Mouse (Mus musculus): ENCODE results near the gene Tcaim. TPM values are rescaled to one million over a fixed set of nuclear protein-coding genes. Genes with fewer than 3 reads are reported as not detected.

Tcaim gene
- total and polyA plus RNA-seq, 3 experiments, result 2.7 to 3.6 TPM; not detected in 1

GRCm38 (mm10) chr9:122829826-122830380 lies 24.6 kb downstream of the Tcaim start:
- H3K4me3 ChIP-seq (ENCODE audit: control insufficient read depth in 1 of 2, insufficient read depth in 1 of 2, low read depth in 2 of 2, low read length in 2 of 2), result no peak overlapping the region
- H3K27me3 ChIP-seq (ENCODE audit: control insufficient read depth in 1 of 2, insufficient read depth in 2 of 2, low read length in 2 of 2), result no peaks in the 10 kb centered on the region
- no peak for TF ChIP-seq E2F4 (IDR thresholded peaks at IDR 0.05; ENCODE audit: borderline replicate concordance, low read depth, low read length)
- no peak for TF ChIP-seq HCFC1 (IDR thresholded peaks at IDR 0.05; ENCODE audit: low read depth, low read length)
- TF ChIP-seq MAZ (IDR thresholded peaks at IDR 0.05; ENCODE audit: low read depth, low read length), result no peak
- no peak for TF ChIP-seq RCOR1 (IDR thresholded peaks at IDR 0.05; ENCODE audit: low read depth, low read length)
- no peak for TF ChIP-seq CHD2 (IDR thresholded peaks at IDR 0.05; ENCODE audit: low read length)
- no peak for DNase-seq (ENCODE audit: low read depth, low spot score)
- no peaks in the 10 kb centered on the region; a peak in 1 of 4 replicates for H3K36me3 ChIP-seq (ENCODE audit: control insufficient read depth in 1 of 2, insufficient read depth in 2 of 2, low read length in 2 of 2)
- no peaks in the 10 kb centered on the region for H3K79me2 ChIP-seq (ENCODE audit: control insufficient read depth, insufficient read depth, low read length, poor library complexity)
- no peaks in the 10 kb centered on the region for H3K4me1 ChIP-seq (ENCODE audit: control insufficient read depth in 1 of 2, insufficient read depth in 2 of 2, low read length in 2 of 2)
- no peak overlapping the region for H3K27ac ChIP-seq (ENCODE audit: control insufficient read depth, low read depth, low read length)
- H3K9ac ChIP-seq (ENCODE audit: control insufficient read depth, low read depth, low read length, poor library complexity, severe bottlenecking), result no peak overlapping the region
- H3K9me3 ChIP-seq (replicated peaks; ENCODE audit: insufficient read depth, low read length), result no peaks in the 10 kb centered on the region

GRCm38 (mm10) chr9:122836126-122836525 lies 30.8 kb downstream of the Tcaim start:
- TF ChIP-seq POLR2AphosphoS2 (IDR thresholded peaks at IDR 0.05; ENCODE audit: low read length) (no peak), MAZ (IDR thresholded peaks at IDR 0.05; ENCODE audit: low read depth, low read length) (no peak), ZKSCAN1 (IDR thresholded peaks at IDR 0.05; ENCODE audit: low read depth, low read length) (no peak), GABPA (IDR thresholded peaks at IDR 0.05; ENCODE audit: low read depth, low read length) (no peak), ZMIZ1 (IDR thresholded peaks at IDR 0.05; ENCODE audit: low read depth, low read length) (no peak), GATA1 (IDR thresholded peaks at IDR 0.05; ENCODE audit: low read depth, low read length) (no peak), MAFK (IDR thresholded peaks at IDR 0.05; ENCODE audit: borderline replicate concordance, low read depth, low read length) (no peak), UBTF (IDR thresholded peaks at IDR 0.05; ENCODE audit: borderline replicate concordance, insufficient read depth, low read depth, low read length) (no peak), CTCF (IDR thresholded peaks at IDR 0.05 in 2 of 3, conservative IDR thresholded peaks at IDR 0.05 in 1 of 3; ENCODE audit: control insufficient read depth in 1 of 3, insufficient read depth in 1 of 3, low read depth in 2 of 3, low read length in 3 of 3, poor library complexity in 1 of 3, severe bottlenecking in 1 of 3) (no peak), TAL1 (IDR thresholded peaks at IDR 0.05; ENCODE audit: low read length) (no peak), TBP (IDR thresholded peaks at IDR 0.05; ENCODE audit: low read depth, low read length) (no peak), SMC3 (IDR thresholded peaks at IDR 0.05; ENCODE audit: low read depth, low read length) (no peak), BHLHE40 (IDR thresholded peaks at IDR 0.05; ENCODE audit: borderline replicate concordance, low read depth, low read length) (no peak), JUND (IDR thresholded peaks at IDR 0.05; ENCODE audit: low read depth, low read length) (no peak), E2F4 (IDR thresholded peaks at IDR 0.05; ENCODE audit: borderline replicate concordance, low read depth, low read length) (no peak), HCFC1 (IDR thresholded peaks at IDR 0.05; ENCODE audit: low read depth, low read length) (no peak), POLR2A (IDR thresholded peaks at IDR 0.05; ENCODE audit: control insufficient read depth in 1 of 2, insufficient read depth in 1 of 2, low read depth in 1 of 2, low read length in 2 of 2, poor library complexity in 1 of 2) (no peak), CHD2 (IDR thresholded peaks at IDR 0.05; ENCODE audit: low read length) (no peak), MXI1 (IDR thresholded peaks at IDR 0.05; ENCODE audit: low read depth, low read length) (no peak), MEF2A (IDR thresholded peaks at IDR 0.05; ENCODE audit: extremely low read depth, insufficient replicate concordance, low read depth, low read length, poor library complexity, severe bottlenecking) (no peak)
- DNase-seq (ENCODE audit: low read depth, low spot score), result no peak
- Histone ChIP-seq H3K27me3 (ENCODE audit: control insufficient read depth in 1 of 2, insufficient read depth in 2 of 2, low read length in 2 of 2) (no peaks in the 10 kb centered on the region), H3K4me1 (ENCODE audit: control insufficient read depth in 1 of 2, insufficient read depth in 2 of 2, low read length in 2 of 2) (no peaks in the 10 kb centered on the region), H3K9me3 (replicated peaks; ENCODE audit: insufficient read depth, low read length) (no peaks in the 10 kb centered on the region), H3K79me2 (ENCODE audit: control insufficient read depth, insufficient read depth, low read length, poor library complexity) (no peaks in the 10 kb centered on the region), H3K4me3 (ENCODE audit: control insufficient read depth in 1 of 2, insufficient read depth in 1 of 2, low read depth in 2 of 2, low read length in 2 of 2) (no peak overlapping the region), H3K27ac (ENCODE audit: control insufficient read depth, low read depth, low read length) (no peak overlapping the region), H3K36me3 (ENCODE audit: control insufficient read depth in 1 of 2, insufficient read depth in 2 of 2, low read length in 2 of 2) (no peaks in the 10 kb centered on the region), H3K9ac (ENCODE audit: control insufficient read depth, low read depth, low read length, poor library complexity, severe bottlenecking) (no peak overlapping the region)
